Mouse (Mus musculus): ENCODE measurements around the gene Aoc3. TPM values are rescaled to one million over a fixed set of nuclear protein-coding genes. Genes with fewer than 3 reads are reported as not detected.
A peak's percentile ranks its signal among the peaks of the same experiment; 100 is the strongest.

Aoc3 gene
- polyA plus RNA-seq, 1 experiment from 2014 or later = not detected

DNA sequence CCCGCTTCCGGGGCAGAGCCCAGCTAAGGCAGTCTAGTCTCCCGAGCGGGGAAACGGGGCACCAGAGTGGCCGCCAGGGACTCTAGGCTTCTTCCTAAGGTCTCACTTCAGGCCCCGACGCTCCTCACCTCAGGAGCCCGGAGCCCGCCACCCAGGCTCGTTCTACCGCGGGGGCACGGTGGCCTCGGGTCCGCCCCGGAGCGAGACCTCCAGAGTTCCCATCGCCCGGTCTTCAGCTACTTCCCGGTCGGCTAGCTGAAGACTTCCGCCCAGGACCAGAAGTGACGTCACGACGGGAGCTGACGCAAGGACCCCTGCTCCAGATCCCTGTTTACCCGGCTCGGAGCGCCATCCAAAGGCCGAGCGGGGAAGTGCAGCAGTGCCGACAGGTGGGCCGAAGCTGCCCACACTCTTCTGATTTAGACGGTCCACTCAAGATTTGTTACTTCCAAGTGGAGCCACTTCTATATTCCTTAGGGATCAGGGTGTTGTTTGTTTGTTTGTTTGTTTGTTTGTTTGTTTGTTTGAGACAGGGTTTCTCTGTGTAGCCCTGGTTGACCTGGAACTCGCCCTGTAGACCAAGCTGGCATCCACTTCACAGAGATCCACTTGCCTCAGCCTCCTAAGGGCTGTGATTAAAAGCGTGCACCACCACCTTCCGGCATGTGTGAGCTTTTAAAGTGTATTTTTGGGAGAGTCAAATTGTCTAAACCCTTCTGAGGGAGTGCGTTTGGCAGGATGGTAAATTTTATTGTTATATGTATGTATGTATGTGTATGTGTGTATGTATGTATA lies 28.2 kb upstream of the Aoc3 start, which contains the start of gene Becn1:
TSS of gene Becn1 (minus strand) at position 283 of the 795 bp plus-strand sequence.
- WGBS = 7% methylated on average over 38 of the region's 39 CpGs
- Histone ChIP-seq H3K4me1 (ENCODE audit: control insufficient read depth, insufficient read depth, low read length) (peaks cover 10% of the 10 kb centered on the region), H3K4me2 (ENCODE audit: low read depth) (peak within 1 kb of the TSS; percentile 88), H3K4me3 (ENCODE audit: low read depth, low read length) (peak within 1 kb of the TSS; percentile 91), H3K9me3 (ENCODE audit: control insufficient read depth, low read length) (no peaks in the 10 kb centered on the region), H3K36me3 (ENCODE audit: control insufficient read depth, insufficient read depth, low read length) (no peaks in the 10 kb centered on the region), H3K27me3 (ENCODE audit: control insufficient read depth, insufficient read depth, low read length) (no peaks in the 10 kb centered on the region), H3K9ac (ENCODE audit: low read length) (peak within 1 kb of the TSS; percentile 74), H3K27ac (ENCODE audit: low read depth, low read length) (0 out of 2 replicates have a peak within 1 kb of the TSS, but pooled peaks have one; percentile 4)
- peak; percentile 81 for ATAC-seq (ENCODE audit: insufficient read depth, low FRiP score, low TSS enrichment)
- DNase-seq (ENCODE audit: low spot score) = peak; percentile 95

DNA sequence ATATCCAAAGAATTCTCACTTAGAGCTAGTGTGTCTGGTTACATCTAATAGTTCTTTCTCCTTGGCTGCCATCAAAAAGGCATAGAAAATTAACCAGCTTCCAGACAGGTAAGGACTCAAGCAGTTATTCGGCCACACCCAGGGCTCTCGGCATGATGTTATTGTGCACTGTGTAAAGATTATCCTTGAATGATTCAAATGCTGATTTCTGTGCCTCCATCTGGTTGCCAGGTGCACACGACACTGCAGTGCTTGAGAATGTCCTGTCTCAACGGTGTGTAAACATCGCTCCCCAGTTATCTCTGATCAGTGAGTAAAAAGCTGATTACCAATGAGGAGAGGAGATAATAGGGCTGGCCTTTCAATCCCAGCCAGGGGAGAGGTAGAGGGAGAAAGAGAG lies 22.7 kb upstream of the Aoc3 start:
- WGBS = 43% methylated on average over 5 of the region's 5 CpGs
- Histone ChIP-seq H3K27me3 (ENCODE audit: control insufficient read depth, insufficient read depth, low read length) (no peaks in the 10 kb centered on the region), H3K4me2 (ENCODE audit: low read depth) (no peak overlapping the region), H3K4me1 (ENCODE audit: control insufficient read depth, insufficient read depth, low read length) (no peaks in the 10 kb centered on the region), H3K4me3 (ENCODE audit: low read depth, low read length) (no peak overlapping the region), H3K9ac (ENCODE audit: low read length) (no peak overlapping the region), H3K27ac (ENCODE audit: low read depth, low read length) (no peak overlapping the region), H3K36me3 (ENCODE audit: control insufficient read depth, insufficient read depth, low read length) (no peaks in the 10 kb centered on the region), H3K9me3 (ENCODE audit: control insufficient read depth, low read length) (no peaks in the 10 kb centered on the region)
- ATAC-seq (ENCODE audit: insufficient read depth, low FRiP score, low TSS enrichment) = no peak
- DNase-seq (ENCODE audit: low spot score) = no peak

DNA sequence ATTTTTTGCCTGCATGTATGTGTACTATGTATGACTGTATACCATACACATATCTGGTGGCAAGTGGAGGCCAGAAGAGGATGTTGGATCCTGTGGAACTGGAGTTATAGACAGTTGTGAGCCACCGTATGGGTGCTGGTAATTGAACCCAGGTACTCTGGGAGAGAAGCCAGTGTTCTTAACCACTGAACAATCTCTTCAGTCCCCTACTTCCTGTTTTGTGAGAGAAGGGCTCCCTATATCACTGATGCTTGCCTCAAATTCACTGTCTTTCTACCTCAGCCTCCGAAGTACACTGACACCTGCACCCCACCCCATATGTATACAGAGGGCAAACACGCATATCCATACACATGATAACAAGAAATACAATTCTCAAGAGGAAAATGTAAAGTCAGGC lies 19.3 kb upstream of the Aoc3 start:
- H3K36me3 ChIP-seq (ENCODE audit: control insufficient read depth, insufficient read depth, low read length) = no peaks in the 10 kb centered on the region
- H3K27ac ChIP-seq (ENCODE audit: low read depth, low read length) = no peak overlapping the region
- ATAC-seq (ENCODE audit: insufficient read depth, low FRiP score, low TSS enrichment) (no peak), DNase-seq (ENCODE audit: low spot score) (no peak)
- no peak overlapping the region for H3K4me2 ChIP-seq (ENCODE audit: low read depth)
- H3K4me3 ChIP-seq (ENCODE audit: low read depth, low read length) = no peak overlapping the region
- no peaks in the 10 kb centered on the region for H3K4me1 ChIP-seq (ENCODE audit: control insufficient read depth, insufficient read depth, low read length)
- WGBS = 90% methylated on average over 3 of the region's 3 CpGs
- H3K9me3 ChIP-seq (ENCODE audit: control insufficient read depth, low read length) = no peaks in the 10 kb centered on the region
- H3K9ac ChIP-seq (ENCODE audit: low read length) = no peak overlapping the region
- H3K27me3 ChIP-seq (ENCODE audit: control insufficient read depth, insufficient read depth, low read length) = no peaks in the 10 kb centered on the region

DNA sequence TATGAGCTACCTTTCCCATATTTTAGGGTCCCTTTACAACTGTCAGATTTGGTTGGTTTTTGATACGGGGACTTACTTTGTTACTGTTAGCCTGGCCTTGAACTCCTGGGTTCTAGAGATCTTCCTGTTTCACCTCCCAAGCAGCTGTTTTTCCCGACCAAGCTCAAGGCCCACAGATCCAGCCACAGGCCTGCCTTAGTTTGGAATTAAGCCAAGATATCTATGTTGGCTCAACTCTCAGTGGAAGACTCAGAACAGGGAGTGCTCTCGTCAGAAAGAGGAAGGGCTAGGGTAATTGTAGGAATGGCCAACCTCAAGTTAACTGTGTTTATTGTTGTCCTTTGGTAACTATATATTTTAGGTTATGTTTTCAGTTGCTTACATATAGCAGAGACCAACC lies 18.3 kb upstream of the Aoc3 start:
- no peaks in the 10 kb centered on the region for H3K27me3 ChIP-seq (ENCODE audit: control insufficient read depth, insufficient read depth, low read length)
- no peak overlapping the region for H3K4me2 ChIP-seq (ENCODE audit: low read depth)
- no peak for ATAC-seq (ENCODE audit: insufficient read depth, low FRiP score, low TSS enrichment)
- WGBS = 75% methylated on average over 3 of the region's 3 CpGs
- H3K9ac ChIP-seq (ENCODE audit: low read length) = no peak overlapping the region
- H3K9me3 ChIP-seq (ENCODE audit: control insufficient read depth, low read length) = no peaks in the 10 kb centered on the region
- H3K27ac ChIP-seq (ENCODE audit: low read depth, low read length) = no peak overlapping the region
- DNase-seq (ENCODE audit: low spot score) = no peak
- H3K4me3 ChIP-seq (ENCODE audit: low read depth, low read length) = no peak overlapping the region
- H3K4me1 ChIP-seq (ENCODE audit: control insufficient read depth, insufficient read depth, low read length) = peaks cover 5% of the 10 kb centered on the region; the same call in 1 of the 2 replicates
- H3K36me3 ChIP-seq (ENCODE audit: control insufficient read depth, insufficient read depth, low read length) = no peaks in the 10 kb centered on the region

DNA sequence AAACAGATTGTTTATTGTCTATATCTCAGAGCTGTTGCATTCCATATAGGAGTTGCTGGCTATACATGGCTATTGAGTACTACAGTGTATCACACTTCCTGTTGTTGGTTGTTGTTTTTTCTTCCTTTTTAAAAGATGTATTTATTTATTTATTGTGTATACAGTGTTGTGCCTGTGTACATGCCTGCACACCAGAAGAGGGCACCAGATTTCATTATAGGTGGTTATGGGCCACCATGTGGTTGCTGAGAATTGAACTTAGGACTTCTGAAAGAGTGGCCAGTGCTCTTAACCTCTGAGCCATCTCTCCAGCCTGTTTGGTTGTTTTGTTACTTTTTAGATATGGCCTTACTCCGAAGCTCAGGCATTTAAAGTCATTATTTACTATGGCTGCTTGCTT lies 15.8 kb upstream of the Aoc3 start:
- Histone ChIP-seq H3K4me1 (ENCODE audit: control insufficient read depth, insufficient read depth, low read length) (peaks cover 6% of the 10 kb centered on the region; the same call in 1 of the 2 replicates), H3K9me3 (ENCODE audit: control insufficient read depth, low read length) (no peaks in the 10 kb centered on the region), H3K27me3 (ENCODE audit: control insufficient read depth, insufficient read depth, low read length) (no peaks in the 10 kb centered on the region), H3K4me3 (ENCODE audit: low read depth, low read length) (no peak overlapping the region), H3K9ac (ENCODE audit: low read length) (no peak overlapping the region), H3K4me2 (ENCODE audit: low read depth) (no peak overlapping the region), H3K27ac (ENCODE audit: low read depth, low read length) (no peak overlapping the region), H3K36me3 (ENCODE audit: control insufficient read depth, insufficient read depth, low read length) (no peaks in the 10 kb centered on the region; the same call in 1 of the 2 replicates)
- DNase-seq (ENCODE audit: low spot score) (no peak), ATAC-seq (ENCODE audit: insufficient read depth, low FRiP score, low TSS enrichment) (no peak)
- 97% methylated on average over 1 of the region's 1 CpGs for WGBS

DNA sequence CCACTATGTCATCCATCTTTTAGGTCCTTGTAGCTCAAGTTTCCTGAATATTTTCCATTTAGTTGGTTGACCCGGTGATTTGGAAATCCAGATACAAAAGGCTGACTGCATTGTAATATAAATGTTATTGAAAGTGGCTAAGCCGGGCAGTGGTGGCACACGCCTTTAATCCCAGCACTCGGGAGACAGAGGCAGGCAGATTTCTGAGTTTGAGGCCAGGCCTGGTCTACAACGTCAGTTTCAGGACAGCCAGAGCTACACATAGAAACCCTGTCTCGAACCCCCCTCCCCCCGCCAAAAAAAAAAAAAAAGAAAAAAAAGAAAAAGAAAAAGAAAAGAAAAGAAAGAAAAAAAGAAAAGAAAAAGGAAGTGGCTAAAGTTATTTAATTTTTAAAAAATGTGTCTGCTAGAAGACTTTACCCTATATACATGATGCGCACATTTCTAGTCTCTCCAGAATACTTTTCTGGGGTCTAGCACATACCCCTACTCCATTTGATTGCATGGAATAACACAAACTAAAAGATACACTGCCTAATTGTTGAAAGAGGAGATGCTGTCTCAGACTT lies 15.2 kb upstream of the Aoc3 start:
- Histone ChIP-seq H3K4me1 (ENCODE audit: control insufficient read depth, insufficient read depth, low read length) (peaks cover 6% of the 10 kb centered on the region; the same call in 1 of the 2 replicates), H3K9ac (ENCODE audit: low read length) (peak overlapping the region; percentile 80), H3K27me3 (ENCODE audit: control insufficient read depth, insufficient read depth, low read length) (no peaks in the 10 kb centered on the region), H3K4me3 (ENCODE audit: low read depth, low read length) (peak overlapping the region; percentile 92), H3K27ac (ENCODE audit: low read depth, low read length) (peak overlapping the region; percentile 24; the same call in 1 of the 2 replicates), H3K36me3 (ENCODE audit: control insufficient read depth, insufficient read depth, low read length) (peaks cover 4% of the 10 kb centered on the region), H3K4me2 (ENCODE audit: low read depth) (peak overlapping the region; percentile 91), H3K9me3 (ENCODE audit: control insufficient read depth, low read length) (no peaks in the 10 kb centered on the region)
- ATAC-seq (ENCODE audit: insufficient read depth, low FRiP score, low TSS enrichment) = no peak
- WGBS = 83% methylated on average over 8 of the region's 8 CpGs
- no peak for DNase-seq (ENCODE audit: low spot score)

DNA sequence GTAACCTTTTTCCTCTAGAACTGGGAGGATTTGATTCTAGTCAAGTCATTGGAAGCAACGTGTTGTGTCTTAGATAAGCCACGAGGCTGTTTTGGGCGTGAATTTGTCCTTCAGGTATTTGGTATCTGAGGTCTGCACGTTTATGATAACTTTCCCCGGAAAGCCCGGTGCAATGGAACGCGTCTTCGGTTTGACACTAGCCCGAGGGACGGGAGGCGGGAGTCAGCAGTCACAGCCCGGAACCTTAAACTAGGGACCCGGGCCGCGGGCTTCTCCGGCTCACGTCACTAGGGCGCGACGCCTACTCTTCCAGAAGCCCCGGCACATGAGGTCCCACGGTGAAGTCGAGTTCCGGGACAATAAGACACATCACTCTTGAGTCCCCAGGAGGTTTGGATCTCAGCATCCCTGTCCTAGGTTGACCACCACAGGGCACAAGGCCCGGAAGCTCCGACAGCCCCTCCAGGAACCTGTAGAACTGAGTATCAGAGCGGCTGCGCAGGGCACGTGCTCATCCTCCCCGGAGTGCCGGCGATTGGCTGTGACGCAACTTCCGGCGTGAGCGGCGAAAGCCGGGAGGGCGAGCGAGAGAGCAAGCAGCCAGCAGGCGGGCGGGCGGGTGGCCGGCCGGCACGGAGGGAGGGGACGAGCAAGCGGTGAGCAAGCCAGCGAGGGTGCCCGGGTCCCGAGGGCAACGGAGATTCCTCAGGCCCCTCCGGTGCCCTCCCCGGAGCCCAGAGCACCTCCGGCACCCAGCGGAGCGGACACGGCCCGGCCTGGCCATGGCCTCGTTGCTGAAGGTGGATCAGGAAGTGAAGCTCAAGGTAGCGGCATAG lies 14.5 kb upstream of the Aoc3 start, which contains the start of gene Psme3:
TSS of gene Psme3 (plus strand) at position 549 of the 836 bp plus-strand sequence.
- Histone ChIP-seq H3K27ac (ENCODE audit: low read depth, low read length) (peak within 1 kb of the TSS; percentile 24; the same call in 1 of the 2 replicates), H3K4me2 (ENCODE audit: low read depth) (peak within 1 kb of the TSS; percentile 91), H3K27me3 (ENCODE audit: control insufficient read depth, insufficient read depth, low read length) (no peaks in the 10 kb centered on the region), H3K9ac (ENCODE audit: low read length) (peak within 1 kb of the TSS; percentile 80), H3K36me3 (ENCODE audit: control insufficient read depth, insufficient read depth, low read length) (peaks cover 5% of the 10 kb centered on the region), H3K9me3 (ENCODE audit: control insufficient read depth, low read length) (no peaks in the 10 kb centered on the region), H3K4me1 (ENCODE audit: control insufficient read depth, insufficient read depth, low read length) (peaks cover 6% of the 10 kb centered on the region; the same call in 1 of the 2 replicates), H3K4me3 (ENCODE audit: low read depth, low read length) (peak within 1 kb of the TSS; percentile 92)
- DNase-seq (ENCODE audit: low spot score) = peak; percentile 95
- ATAC-seq (ENCODE audit: insufficient read depth, low FRiP score, low TSS enrichment) = peak; percentile 83
- WGBS = under 1% methylated on average over 56 of the region's 62 CpGs

DNA sequence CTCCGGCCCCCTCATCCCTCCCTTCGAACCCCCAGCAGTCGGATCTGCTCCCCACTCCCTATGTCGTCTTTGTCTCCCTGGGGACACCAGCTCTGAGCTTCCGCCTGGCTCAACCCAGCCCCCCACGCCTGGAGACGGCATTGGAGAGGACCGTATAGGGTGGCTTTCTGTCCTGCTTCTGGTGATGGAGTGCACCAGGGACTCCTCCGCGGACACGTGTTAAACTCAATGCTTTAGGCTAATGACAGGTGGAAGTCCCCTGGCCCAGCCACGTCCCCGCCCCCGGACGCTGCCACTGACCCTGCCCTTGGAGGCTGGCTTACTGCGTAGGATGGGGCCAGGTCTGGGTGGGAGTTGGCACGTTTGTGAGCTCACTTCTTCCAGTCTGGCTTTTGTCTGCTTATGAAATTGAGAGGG lies 13.9 kb upstream of the Aoc3 start:
- H3K9me3 ChIP-seq (ENCODE audit: control insufficient read depth, low read length) = no peaks in the 10 kb centered on the region
- no peaks in the 10 kb centered on the region for H3K27me3 ChIP-seq (ENCODE audit: control insufficient read depth, insufficient read depth, low read length)
- peak overlapping the region; percentile 91 for H3K4me2 ChIP-seq (ENCODE audit: low read depth)
- peak overlapping the region; percentile 92 for H3K4me3 ChIP-seq (ENCODE audit: low read depth, low read length)
- 0% methylated on average over 17 of the region's 17 CpGs for WGBS
- H3K9ac ChIP-seq (ENCODE audit: low read length) = peak overlapping the region; percentile 80
- DNase-seq (ENCODE audit: low spot score) (no peak), ATAC-seq (ENCODE audit: insufficient read depth, low FRiP score, low TSS enrichment) (peak; percentile 53)
- H3K4me1 ChIP-seq (ENCODE audit: control insufficient read depth, insufficient read depth, low read length) = peaks cover 6% of the 10 kb centered on the region; the same call in 1 of the 2 replicates
- H3K27ac ChIP-seq (ENCODE audit: low read depth, low read length) = 0 out of 2 replicates have a peak overlapping the region, but pooled peaks have one; percentile 24
- H3K36me3 ChIP-seq (ENCODE audit: control insufficient read depth, insufficient read depth, low read length) = peaks cover 7% of the 10 kb centered on the region

Measured in neural tube, embryonic 11.5 days (tissue).